Mouse (Mus musculus): Measurements from ENCODE around the gene Nmt1. TPM values are rescaled to one million over a fixed set of nuclear protein-coding genes. Genes with fewer than 3 reads are reported as not detected.

Nmt1 gene
- polyA plus RNA-seq, 1 experiment from 2014 or later: 41.0 TPM

GRCm38 (mm10) chr11:102992940-102993339 is 35.0 kb upstream of the Nmt1 start:
- H3K9me3 ChIP-seq (ENCODE audit: control insufficient read depth, low read length): no peaks in the 10 kb centered on the region
- H3K27ac ChIP-seq (ENCODE audit: low read depth, low read length): no peak overlapping the region
- H3K36me3 ChIP-seq (ENCODE audit: control insufficient read depth, insufficient read depth, low read length): peaks cover 5% of the 10 kb centered on the region; the same call in 1 of the 2 replicates
- H3K4me2 ChIP-seq (replicated peaks; ENCODE audit: low read depth, low read length): no peak overlapping the region
- H3K4me1 ChIP-seq (replicated peaks; ENCODE audit: control insufficient read depth, insufficient read depth, low read length): peaks cover 6% of the 10 kb centered on the region
- H3K4me3 ChIP-seq (ENCODE audit: low read depth, low read length): no peak overlapping the region
- peak; percentile 56 for ATAC-seq (ENCODE audit: low FRiP score)
- peak; percentile 85 for DNase-seq (ENCODE audit: low spot score)
- 13% methylated on average over 5 of the region's 5 CpGs for WGBS
- H3K27me3 ChIP-seq (ENCODE audit: control insufficient read depth, insufficient read depth, low read length): peaks cover 27% of the 10 kb centered on the region
- H3K9ac ChIP-seq (ENCODE audit: low read depth, low read length): no peak overlapping the region

GRCm38 (mm10) chr11:102993420-102994029 is 34.5 kb upstream of the Nmt1 start:
- Histone ChIP-seq H3K27me3 (ENCODE audit: control insufficient read depth, insufficient read depth, low read length) (peaks cover 26% of the 10 kb centered on the region), H3K4me1 (replicated peaks; ENCODE audit: control insufficient read depth, insufficient read depth, low read length) (peaks cover 6% of the 10 kb centered on the region), H3K9me3 (ENCODE audit: control insufficient read depth, low read length) (no peaks in the 10 kb centered on the region), H3K4me2 (replicated peaks; ENCODE audit: low read depth, low read length) (no peak overlapping the region), H3K9ac (ENCODE audit: low read depth, low read length) (no peak overlapping the region), H3K27ac (ENCODE audit: low read depth, low read length) (peak overlapping the region; percentile 1), H3K4me3 (ENCODE audit: low read depth, low read length) (no peak overlapping the region), H3K36me3 (ENCODE audit: control insufficient read depth, insufficient read depth, low read length) (peaks cover 9% of the 10 kb centered on the region; the same call in 1 of the 2 replicates)
- DNase-seq (ENCODE audit: low spot score) (peak; percentile 46), ATAC-seq (ENCODE audit: low FRiP score) (peak; percentile 44)
- 34% methylated on average over 17 of the region's 17 CpGs for WGBS

GRCm38 (mm10) chr11:102994952-102995351 is 33.0 kb upstream of the Nmt1 start:
- peaks cover 6% of the 10 kb centered on the region for H3K4me1 ChIP-seq (replicated peaks; ENCODE audit: control insufficient read depth, insufficient read depth, low read length)
- H3K9me3 ChIP-seq (ENCODE audit: control insufficient read depth, low read length): no peaks in the 10 kb centered on the region
- H3K27ac ChIP-seq (ENCODE audit: low read depth, low read length): no peak overlapping the region
- no peak overlapping the region for H3K4me2 ChIP-seq (replicated peaks; ENCODE audit: low read depth, low read length)
- no peak for DNase-seq (ENCODE audit: low spot score)
- no peak overlapping the region for H3K4me3 ChIP-seq (ENCODE audit: low read depth, low read length)
- peaks cover 14% of the 10 kb centered on the region for H3K27me3 ChIP-seq (ENCODE audit: control insufficient read depth, insufficient read depth, low read length)
- H3K36me3 ChIP-seq (ENCODE audit: control insufficient read depth, insufficient read depth, low read length): peaks cover 9% of the 10 kb centered on the region; the same call in 1 of the 2 replicates
- no peak overlapping the region for H3K9ac ChIP-seq (ENCODE audit: low read depth, low read length)
- WGBS: 90% methylated on average over 18 of the region's 18 CpGs
- ATAC-seq (ENCODE audit: low FRiP score): no peak

GRCm38 (mm10) chr11:102996385-102996784 is 31.6 kb upstream of the Nmt1 start:
- no peak overlapping the region for H3K27ac ChIP-seq (ENCODE audit: low read depth, low read length)
- 89% methylated on average over 7 of the region's 7 CpGs for WGBS
- peaks cover 4% of the 10 kb centered on the region for H3K4me1 ChIP-seq (replicated peaks; ENCODE audit: control insufficient read depth, insufficient read depth, low read length)
- DNase-seq (ENCODE audit: low spot score): no peak
- ATAC-seq (ENCODE audit: low FRiP score): no peak
- H3K9me3 ChIP-seq (ENCODE audit: control insufficient read depth, low read length): no peaks in the 10 kb centered on the region
- H3K36me3 ChIP-seq (ENCODE audit: control insufficient read depth, insufficient read depth, low read length): peaks cover 9% of the 10 kb centered on the region; the same call in 1 of the 2 replicates
- peaks cover 2% of the 10 kb centered on the region for H3K27me3 ChIP-seq (ENCODE audit: control insufficient read depth, insufficient read depth, low read length)
- no peak overlapping the region for H3K4me2 ChIP-seq (replicated peaks; ENCODE audit: low read depth, low read length)
- H3K9ac ChIP-seq (ENCODE audit: low read depth, low read length): no peak overlapping the region
- no peak overlapping the region for H3K4me3 ChIP-seq (ENCODE audit: low read depth, low read length)

GRCm38 (mm10) chr11:102996991-102997770 is 30.8 kb upstream of the Nmt1 start:
- no peaks in the 10 kb centered on the region for H3K9me3 ChIP-seq (ENCODE audit: control insufficient read depth, low read length)
- peaks cover 9% of the 10 kb centered on the region; the same call in 1 of the 2 replicates for H3K36me3 ChIP-seq (ENCODE audit: control insufficient read depth, insufficient read depth, low read length)
- no peak overlapping the region for H3K4me3 ChIP-seq (ENCODE audit: low read depth, low read length)
- no peak overlapping the region for H3K27ac ChIP-seq (ENCODE audit: low read depth, low read length)
- no peak overlapping the region for H3K9ac ChIP-seq (ENCODE audit: low read depth, low read length)
- 94% methylated on average over 12 of the region's 12 CpGs for WGBS
- no peak for ATAC-seq (ENCODE audit: low FRiP score)
- peaks cover 2% of the 10 kb centered on the region; the same call in 1 of the 2 replicates for H3K27me3 ChIP-seq (ENCODE audit: control insufficient read depth, insufficient read depth, low read length)
- H3K4me2 ChIP-seq (replicated peaks; ENCODE audit: low read depth, low read length): no peak overlapping the region
- H3K4me1 ChIP-seq (replicated peaks; ENCODE audit: control insufficient read depth, insufficient read depth, low read length): peaks cover 3% of the 10 kb centered on the region
- DNase-seq (ENCODE audit: low spot score): no peak

GRCm38 (mm10) chr11:102998254-102998576 is 29.8 kb upstream of the Nmt1 start:
- H3K9me3 ChIP-seq (ENCODE audit: control insufficient read depth, low read length): no peaks in the 10 kb centered on the region
- peak overlapping the region; percentile 70 for H3K27ac ChIP-seq (ENCODE audit: low read depth, low read length)
- peak; percentile 10; the same call in 1 of the 2 replicates for ATAC-seq (ENCODE audit: low FRiP score)
- H3K27me3 ChIP-seq (ENCODE audit: control insufficient read depth, insufficient read depth, low read length): no peaks in the 10 kb centered on the region
- H3K4me1 ChIP-seq (replicated peaks; ENCODE audit: control insufficient read depth, insufficient read depth, low read length): peaks cover 3% of the 10 kb centered on the region
- H3K9ac ChIP-seq (ENCODE audit: low read depth, low read length): no peak overlapping the region
- WGBS: 93% methylated on average over 7 of the region's 7 CpGs
- no peak overlapping the region for H3K4me3 ChIP-seq (ENCODE audit: low read depth, low read length)
- H3K36me3 ChIP-seq (ENCODE audit: control insufficient read depth, insufficient read depth, low read length): peaks cover 9% of the 10 kb centered on the region; the same call in 1 of the 2 replicates
- no peak for DNase-seq (ENCODE audit: low spot score)
- no peak overlapping the region for H3K4me2 ChIP-seq (replicated peaks; ENCODE audit: low read depth, low read length)

- WGBS: 82% methylated on average over 14 of the region's 14 CpGs
- H3K9me3 ChIP-seq (ENCODE audit: control insufficient read depth, low read length): no peaks in the 10 kb centered on the region
- peaks cover 3% of the 10 kb centered on the region for H3K4me1 ChIP-seq (replicated peaks; ENCODE audit: control insufficient read depth, insufficient read depth, low read length)
- no peak overlapping the region for H3K4me2 ChIP-seq (replicated peaks; ENCODE audit: low read depth, low read length)
- H3K27me3 ChIP-seq (ENCODE audit: control insufficient read depth, insufficient read depth, low read length): no peaks in the 10 kb centered on the region
- no peak overlapping the region for H3K4me3 ChIP-seq (ENCODE audit: low read depth, low read length)
- peak overlapping the region; percentile 70 for H3K27ac ChIP-seq (ENCODE audit: low read depth, low read length)
- DNase-seq (ENCODE audit: low spot score): no peak
- peak; percentile 58; the same call in 1 of the 2 replicates for ATAC-seq (ENCODE audit: low FRiP score)
- no peak overlapping the region for H3K9ac ChIP-seq (ENCODE audit: low read depth, low read length)
- peaks cover 9% of the 10 kb centered on the region; the same call in 1 of the 2 replicates for H3K36me3 ChIP-seq (ENCODE audit: control insufficient read depth, insufficient read depth, low read length)
Observed at GRCm38 (mm10) chr11:102998577-102999316, 29.2 kb upstream of the Nmt1 start.

GRCm38 (mm10) chr11:102999317-102999970 is 28.5 kb upstream of the Nmt1 start:
- Histone ChIP-seq H3K4me3 (ENCODE audit: low read depth, low read length) (no peak overlapping the region), H3K36me3 (ENCODE audit: control insufficient read depth, insufficient read depth, low read length) (peaks cover 9% of the 10 kb centered on the region; the same call in 1 of the 2 replicates), H3K27ac (ENCODE audit: low read depth, low read length) (peak overlapping the region; percentile 51), H3K9me3 (ENCODE audit: control insufficient read depth, low read length) (no peaks in the 10 kb centered on the region), H3K27me3 (ENCODE audit: control insufficient read depth, insufficient read depth, low read length) (no peaks in the 10 kb centered on the region), H3K4me1 (replicated peaks; ENCODE audit: control insufficient read depth, insufficient read depth, low read length) (no peaks in the 10 kb centered on the region; the same call in 1 of the 2 replicates), H3K4me2 (replicated peaks; ENCODE audit: low read depth, low read length) (no peak overlapping the region), H3K9ac (ENCODE audit: low read depth, low read length) (no peak overlapping the region)
- DNase-seq (ENCODE audit: low spot score) (no peak), ATAC-seq (ENCODE audit: low FRiP score) (no peak)
- 81% methylated on average over 14 of the region's 14 CpGs for WGBS

Data from hindbrain, embryonic 11.5 days (tissue).